Mouse (Mus musculus): Measurements from ENCODE around the gene Rps12. TPM values are rescaled to one million over a fixed set of nuclear protein-coding genes. Genes with fewer than 3 reads are reported as not detected.
A peak's percentile ranks its signal among the peaks of the same experiment; 100 is the strongest.
"Not testable (repeated sequence)": the region's sequence is repeated elsewhere in the genome, so short reads cannot be mapped to it uniquely, and the experiment has no call there.

Gene Rps12
- 463 and 535 TPM in 2 replicates for total RNA-seq (2021)
- long read RNA-seq, experiment 1, transcript Rps12-203 (6 exons, 584 nt): major isoform, 38 of 43 reads
- long read RNA-seq, experiment 1, partial matches to known transcripts: 0 of 43 reads
- long read RNA-seq, experiment 1, other reads (novel, unspliced or antisense): 0 of 43 reads
- long read RNA-seq, experiment 2, transcript Rps12-203 (6 exons, 584 nt): major isoform, 26 of 34 reads
- long read RNA-seq, experiment 2, partial matches to known transcripts: 4 of 34 reads
- long read RNA-seq, experiment 2, other reads (novel, unspliced or antisense): 2 of 34 reads

GRCm38 (mm10) chr10:23787062-23787821 is at the start of gene Rps12:
Gene Rps12 (minus strand): TSS chr10:23787275.
- DNase-seq: peak; percentile 99

GRCm38 (mm10) chr10:23836003-23836964 is 49.2 kb upstream of the Rps12 start:
- DNase-seq: no peak

DNA sequence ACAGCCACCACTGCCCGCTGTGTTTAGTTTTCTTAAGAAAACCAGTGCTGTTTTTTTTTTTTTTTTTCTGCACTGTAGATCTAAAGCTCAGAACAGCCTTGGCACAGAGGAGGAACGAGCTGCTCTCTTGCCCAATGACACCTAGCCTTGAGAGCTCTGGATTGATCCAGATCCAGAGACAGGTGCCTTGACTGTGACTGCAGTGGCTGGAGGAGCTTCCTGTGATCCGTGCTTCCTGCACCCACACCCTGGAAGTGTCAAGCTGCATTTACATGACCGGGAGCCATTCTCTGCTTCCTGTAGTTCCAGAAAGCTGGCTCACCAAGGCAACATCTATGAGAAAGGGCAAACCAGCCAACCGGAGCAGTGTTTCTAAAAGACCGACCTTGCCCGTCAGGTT is 39.4 kb upstream of the Rps12 start:
- peak; percentile 35 for DNase-seq

- DNase-seq: no peak
These were observed 29.2 kb upstream of the Rps12 start for GRCm38 (mm10) chr10:23816241-23816640.

- peak; percentile 84 for DNase-seq
These were observed 28.1 kb upstream of the Rps12 start for GRCm38 (mm10) chr10:23815168-23815567.

DNA sequence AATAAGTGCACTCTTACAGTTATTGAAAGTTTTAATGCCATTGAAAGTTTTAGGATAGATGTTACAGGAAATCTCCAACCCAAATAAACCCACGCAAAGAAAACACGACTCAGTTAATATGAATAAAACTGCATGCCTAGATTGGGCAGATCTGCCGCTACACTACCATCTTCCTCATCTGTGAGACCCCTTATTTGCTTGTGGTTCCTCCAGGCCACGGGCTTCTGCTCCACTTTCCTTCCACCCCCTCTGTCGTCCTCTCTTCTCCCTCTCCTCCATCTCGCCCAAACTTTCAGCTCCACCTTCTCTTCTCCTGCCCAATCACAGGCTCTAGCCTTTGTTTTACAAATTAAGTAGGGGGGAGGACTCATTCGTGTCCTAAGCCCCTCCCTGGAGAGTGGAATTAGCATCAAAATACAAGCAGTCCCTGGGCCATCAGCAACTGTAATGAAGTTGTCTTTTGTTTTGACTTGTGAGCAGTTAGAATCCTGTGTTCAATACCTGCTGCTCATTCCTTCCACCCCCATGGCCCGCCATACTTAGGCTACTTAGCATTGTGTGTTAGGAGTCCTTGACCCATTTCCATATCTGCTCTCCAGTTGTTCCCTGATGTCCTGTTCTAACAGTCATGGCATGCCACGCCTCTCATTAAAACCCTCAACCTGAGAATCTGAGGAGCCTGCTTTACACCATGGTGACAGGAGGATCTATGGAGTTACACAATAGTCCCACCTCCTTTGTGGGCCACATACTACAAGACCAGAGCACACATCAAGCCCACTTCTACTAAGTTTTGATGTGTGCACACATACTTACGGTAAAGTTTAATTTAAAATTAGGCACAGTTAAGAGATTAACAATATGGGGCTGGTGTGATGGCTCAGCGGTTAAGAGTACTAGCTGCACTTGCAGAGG is 26.0 kb upstream of the Rps12 start:
- DNase-seq: no peak

DNA sequence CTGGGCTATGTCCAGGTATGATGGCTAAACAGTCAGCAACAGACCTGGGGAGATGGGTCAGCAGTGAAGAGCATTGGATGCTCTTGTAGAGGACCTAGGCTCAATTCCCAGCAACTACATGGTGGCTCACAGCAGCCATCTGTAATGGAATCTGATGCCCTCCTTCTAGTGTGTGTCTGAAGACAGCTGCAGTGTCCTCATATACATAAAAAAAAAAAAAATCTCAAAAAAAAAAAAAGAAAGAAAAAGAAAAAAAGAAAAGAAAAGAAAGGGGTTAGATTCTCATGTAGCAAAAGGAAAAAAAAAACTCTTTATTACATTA is 25.3 kb upstream of the Rps12 start:
- DNase-seq: no peak

DNA sequence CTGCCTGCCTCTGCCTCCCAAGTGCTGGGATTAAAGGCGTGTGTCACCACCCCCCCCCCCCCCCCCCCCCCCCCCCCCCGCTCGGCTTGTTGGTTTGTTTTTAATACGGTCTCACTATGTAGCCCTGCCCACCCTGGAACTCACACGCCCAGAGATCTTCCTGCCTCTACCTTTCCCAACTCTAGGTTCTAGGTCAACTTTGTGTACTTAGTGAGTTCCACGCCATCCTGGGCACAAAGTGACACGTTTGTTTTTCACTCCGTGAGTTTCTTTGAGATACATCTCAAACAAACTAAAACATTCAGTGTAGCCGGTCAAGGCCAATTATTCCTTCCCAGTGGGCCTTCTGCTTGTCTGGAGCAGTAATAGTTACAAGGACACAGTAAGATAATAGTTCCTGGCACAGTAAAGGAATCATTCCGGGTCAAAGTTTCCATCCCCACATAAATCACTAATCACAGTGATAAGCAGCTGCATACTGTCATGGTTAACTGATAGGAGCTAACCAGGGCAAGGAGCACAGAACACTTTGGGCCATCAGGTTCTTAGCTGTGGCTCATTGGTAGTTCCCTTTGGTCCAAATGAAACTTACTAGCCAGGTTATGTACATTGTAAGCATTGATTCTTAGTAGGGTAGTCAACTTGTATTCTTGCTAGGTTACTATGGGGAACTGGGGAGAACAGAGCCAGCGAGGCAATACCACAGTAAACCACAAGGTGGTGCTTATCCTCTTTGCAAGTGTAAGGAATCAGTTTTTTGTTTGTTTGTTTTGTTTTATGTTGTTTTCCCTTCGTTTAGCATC is 24.8 kb upstream of the Rps12 start:
- peak; percentile 83 for DNase-seq

- no peak for DNase-seq
These were observed 19.1 kb upstream of the Rps12 start for GRCm38 (mm10) chr10:23806201-23806600.

DNA sequence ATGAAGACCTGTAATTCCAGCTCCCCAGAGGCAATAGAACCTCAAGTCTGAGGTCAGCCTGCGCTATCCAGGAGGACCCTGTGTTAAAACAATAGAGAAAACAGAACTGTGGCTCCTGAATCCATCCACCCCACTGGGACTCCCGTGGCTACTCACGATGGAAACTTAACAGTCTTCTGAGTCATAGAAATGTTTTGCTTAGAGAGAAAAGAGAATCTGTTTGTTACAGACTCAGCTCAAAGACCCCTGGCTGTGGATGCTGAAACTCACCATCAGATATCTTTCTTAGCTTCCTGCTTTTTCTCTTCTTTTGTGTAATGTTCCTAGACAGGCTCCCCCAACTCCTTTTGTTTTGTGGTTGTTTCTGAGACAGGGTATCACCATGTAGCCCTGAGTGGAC is 17.6 kb upstream of the Rps12 start:
- DNase-seq: no peak

DNA sequence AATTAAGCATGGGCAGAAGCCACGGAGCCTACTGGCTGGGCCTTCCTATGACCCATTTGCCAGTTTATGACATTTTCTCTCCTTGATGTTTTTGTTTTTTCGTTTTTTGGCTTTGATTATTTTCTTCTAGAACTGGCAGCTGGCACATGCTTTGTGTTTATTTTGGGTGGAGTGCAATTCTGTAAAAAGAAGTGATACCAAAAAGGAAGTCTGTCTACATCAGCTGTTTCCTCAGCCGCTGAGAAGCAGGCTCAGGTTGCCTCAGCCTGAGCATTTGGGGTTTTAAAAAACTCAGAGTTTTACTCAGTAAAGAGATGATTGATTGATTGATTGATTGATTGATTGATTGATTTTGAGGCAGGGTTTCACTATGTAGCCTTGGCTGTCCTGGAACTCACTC is 15.8 kb upstream of the Rps12 start:
- no peak for DNase-seq

GRCm38 (mm10) chr10:23799933-23800332 is 12.9 kb upstream of the Rps12 start:
- no peak for DNase-seq

- no peak for DNase-seq
These were observed 11.1 kb upstream of the Rps12 start for GRCm38 (mm10) chr10:23798142-23798541.

- DNase-seq: no peak
These were observed 10.5 kb upstream of the Rps12 start for GRCm38 (mm10) chr10:23797606-23798005.

DNA sequence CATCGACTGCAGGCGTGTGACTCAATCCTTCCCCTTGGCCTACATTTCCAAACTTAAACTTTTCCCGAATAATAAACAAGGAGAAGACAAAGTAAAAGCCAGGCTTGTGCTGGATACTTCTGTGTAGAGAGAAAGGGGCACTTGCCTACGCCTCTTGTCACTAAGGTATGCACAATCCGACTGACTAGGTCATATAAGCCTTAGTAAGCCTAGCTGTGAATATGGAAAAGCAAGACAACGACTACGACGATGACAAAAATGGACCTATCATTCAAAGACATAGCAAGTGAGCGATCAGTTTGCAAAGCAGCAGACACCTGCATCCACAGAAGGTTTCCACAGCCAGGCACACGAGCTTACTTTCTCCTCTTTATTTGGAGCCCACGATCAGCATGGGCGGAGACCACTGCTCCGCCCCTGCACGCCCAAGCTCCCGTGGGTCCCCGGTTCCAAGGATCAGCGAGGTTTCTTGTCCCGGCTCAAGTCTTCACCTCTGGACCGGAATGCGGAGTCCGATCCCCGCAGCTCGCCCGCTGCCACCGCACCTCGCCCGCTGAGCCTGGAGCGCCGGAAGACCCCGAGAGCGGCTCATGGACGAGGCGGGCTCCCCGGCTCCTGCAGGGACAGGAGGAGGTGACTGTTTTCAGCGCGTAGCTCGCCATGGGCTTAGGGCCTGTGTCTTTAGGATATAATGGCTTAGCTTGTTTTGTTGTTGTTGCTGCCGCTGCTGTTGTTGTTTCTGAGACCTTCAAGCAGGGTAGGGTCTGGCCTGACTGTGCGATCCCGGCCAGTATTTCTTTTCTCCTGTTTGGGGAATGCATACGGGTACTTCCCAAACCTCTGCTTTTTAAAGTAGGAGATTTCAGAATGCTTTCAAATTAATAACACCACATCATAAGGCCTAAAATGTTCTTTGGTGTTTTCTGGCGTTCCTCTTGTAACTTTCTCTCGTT is 9.8 kb upstream of the Rps12 start, which contains the start of gene Slc18b1:
Slc18b1 (plus strand) TSS at position 436 of the 953 bp plus-strand sequence.
- DNase-seq: peak; percentile 77

GRCm38 (mm10) chr10:23795871-23796520 is 8.9 kb upstream of the Rps12 start:
- DNase-seq: no peak

- no peak for DNase-seq
These were observed 1.1 kb upstream of the Rps12 start for GRCm38 (mm10) chr10:23788056-23788600.

DNA sequence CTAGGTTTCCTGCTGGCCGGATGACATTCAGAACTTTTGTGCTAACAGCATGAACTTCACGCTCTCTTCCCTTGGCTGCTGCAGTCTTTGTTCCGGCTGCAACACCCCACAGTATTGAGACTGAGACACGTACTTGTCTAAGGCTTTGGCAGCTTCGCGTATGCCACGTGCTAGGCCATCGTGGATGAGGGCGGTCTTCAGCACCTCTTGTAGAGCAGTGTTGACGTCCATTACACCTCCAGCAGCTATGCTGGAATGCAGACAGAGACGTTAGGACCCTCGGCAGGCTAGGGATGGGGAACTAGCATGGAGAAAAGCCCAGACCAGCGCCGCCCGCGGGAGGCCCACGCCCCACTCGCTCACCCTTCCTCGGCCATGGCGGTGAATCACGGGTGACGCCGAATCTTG is 440 bp downstream of the Rps12 start:
- DNase-seq: not testable (repeated sequence)

- DNase-seq: no peak
These were observed 1.0 kb downstream of the Rps12 start for GRCm38 (mm10) chr10:23786040-23786439.
